Mouse (Mus musculus) midbrain, postnatal 0 days (tissue): Measurements from ENCODE around the gene Ctr9. TPM values are rescaled to one million over a fixed set of nuclear protein-coding genes. Genes with fewer than 3 reads are reported as not detected.

Experiments used
- ATAC-seq: fragments of 200-750 bp; cut with Nextera tagmentation; 2 replicates; pipeline ENCODE4 v1.8.0; 2017; ENCODE audit warnings: moderate number of reproducible peaks, mild to moderate bottlenecking, moderate TSS enrichment, moderate library complexity; ENCODE audit not compliant: low FRiP score
- DNase-seq: peaks from one replicate; pipeline ENCODE4 v3.0.0-alpha.2; 2015; ENCODE audit warnings: low spot score
- H3K27ac ChIP-seq: fragments of 300-500 bp; sonication (generic); 2 replicates; pipeline ENCODE4 v1.5.1; 2014; ENCODE audit warnings: low read depth, mild to moderate bottlenecking, low read length, mixed read lengths
- H3K27me3 ChIP-seq: fragments of 300-500 bp; sonication (generic); 2 replicates; pipeline ENCODE4 v1.6.1; 2014; ENCODE audit warnings: low read length, control low read depth, mixed read lengths; ENCODE audit not compliant: insufficient read depth
- H3K36me3 ChIP-seq: fragments of 300-500 bp; sonication (generic); 2 replicates; pipeline ENCODE4 v1.6.1; 2014; ENCODE audit warnings: low read length, control low read depth, mixed read lengths; ENCODE audit not compliant: insufficient read depth
- H3K4me1 ChIP-seq: fragments of 300-500 bp; sonication (generic); 2 replicates; pipeline ENCODE4 v1.6.1; 2014; ENCODE audit warnings: mild to moderate bottlenecking, control low read depth, antibody characterized with exemption, low read length, mixed read lengths; ENCODE audit not compliant: insufficient read depth
- H3K4me2 ChIP-seq: fragments of 300-500 bp; sonication (generic); 2 replicates; pipeline ENCODE4 v1.6.1; 2014; ENCODE audit warnings: low read depth, mild to moderate bottlenecking, low read length, mixed read lengths; ENCODE audit not compliant: poor library complexity, severe bottlenecking
- H3K4me3 ChIP-seq: fragments of 300-500 bp; sonication (generic); 2 replicates; pipeline ENCODE4 v1.5.1; 2014; ENCODE audit warnings: low read depth, mild to moderate bottlenecking, low read length, moderate library complexity
- H3K9ac ChIP-seq: fragments of 300-500 bp; sonication (generic); replicated peaks from 2 replicates; pipeline ENCODE4 v1.6.1; 2014; ENCODE audit warnings: mild to moderate bottlenecking, low read length, moderate library complexity, mixed read lengths; ENCODE audit not compliant: poor library complexity, severe bottlenecking
- H3K9me3 ChIP-seq: fragments of 300-500 bp; sonication (generic); 2 replicates; pipeline ENCODE4 v1.6.1; 2016; ENCODE audit warnings: low read length, control low read depth
- CTCF ChIP-seq: IDR thresholded peaks from 2 replicates; pipeline ENCODE4 v1.5.1; 2016; ENCODE audit warnings: antibody characterized with exemption, mild to moderate bottlenecking
- WGBS: fragments of 180-500 bp; shearing (Covaris S2); extraction: QIAGEN DNeasy Blood & Tissue Kit; methylation state at CpG from one replicate; pipeline ENCODE4 v1.1.7; 2014; 5-methylcytosine and 5-hydroxymethylcytosine counted together
- polyA plus RNA-seq: library from polyadenylated mRNA; unstranded; fragments of >200 nt; fragmentation: Nextera tagmentation; extraction: Ambion mirVana; gene quantifications from 2 replicates; pipeline ENCODE4 v1.2.1, GENCODE M21; 2015
- total RNA-seq: library from RNA; depleted of rRNA; stranded (reverse); fragments of >200 nt; gene quantifications from 2 replicates; pipeline ENCODE4 v1.2.3, GENCODE M21; 2014

Gene Ctr9
- total and polyA plus RNA-seq, 2 experiments from 2014 or later: 38.7 to 63.3 TPM

- peaks cover 55% of the 10 kb centered on the region for H3K36me3 ChIP-seq
These were observed 26.5 kb downstream of the Ctr9 start for GRCm38 (mm10) chr7:111055221-111055620.

DNA sequence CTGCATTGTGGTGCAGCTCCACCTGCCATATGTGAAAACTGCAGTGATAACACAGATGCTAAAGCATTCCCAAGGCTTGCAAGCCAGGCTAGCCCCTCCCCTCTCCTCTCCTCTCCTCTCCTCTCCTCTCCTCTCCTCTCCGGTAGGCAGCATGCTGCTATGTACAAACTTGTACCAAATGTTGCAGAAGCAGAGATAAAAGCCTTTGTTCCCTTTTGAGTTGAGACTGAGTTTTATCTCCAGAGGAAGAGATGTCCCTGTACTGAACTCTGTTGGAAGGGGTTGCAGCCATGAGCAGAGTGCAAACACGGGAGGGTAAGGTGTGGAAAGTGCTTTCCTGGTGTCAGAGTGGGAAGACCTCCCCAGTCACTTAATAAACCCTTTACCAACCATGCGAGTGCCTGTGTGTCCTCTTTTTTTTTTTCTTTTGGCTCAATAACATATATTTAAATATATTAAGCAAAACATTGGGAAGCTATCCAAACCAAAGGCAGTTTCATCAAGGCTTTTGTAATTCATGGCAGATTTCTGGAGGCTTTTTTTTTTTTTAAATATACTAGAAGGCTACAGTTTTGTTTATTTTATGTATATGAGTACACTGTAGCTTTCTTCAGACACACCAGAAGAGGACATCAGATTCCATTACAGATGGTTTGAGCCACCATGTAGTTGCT lies 27.4 kb downstream of the Ctr9 start:
- Histone ChIP-seq H3K4me3 (no peak overlapping the region), H3K9ac (no peak overlapping the region), H3K4me1 (no peaks in the 10 kb centered on the region), H3K27ac (no peak overlapping the region), H3K27me3 (no peaks in the 10 kb centered on the region), H3K36me3 (peaks cover 49% of the 10 kb centered on the region), H3K4me2 (no peak overlapping the region), H3K9me3 (no peaks in the 10 kb centered on the region)
- no peak for DNase-seq
- no peak for ATAC-seq
- whole genome bisulfite sequencing: 91% methylated on average over 3 of the region's 3 CpGs
- no peak for TF ChIP-seq CTCF

More at GRCm38 (mm10) chr7:111055221-111055620, 26.5 kb downstream of the Ctr9 start:
- no peaks in the 10 kb centered on the region for H3K9me3 ChIP-seq
- WGBS: 91% methylated on average over 19 of the region's 19 CpGs
- no peak overlapping the region for H3K4me2 ChIP-seq
- DNase-seq: no peak
- H3K4me1 ChIP-seq: no peaks in the 10 kb centered on the region
- H3K9ac ChIP-seq: no peak overlapping the region
- H3K4me3 ChIP-seq: no peak overlapping the region
- no peaks in the 10 kb centered on the region for H3K27me3 ChIP-seq
- TF ChIP-seq CTCF: no peak
- ATAC-seq: no peak
- no peak overlapping the region for H3K27ac ChIP-seq

- Histone ChIP-seq H3K4me1 (no peaks in the 10 kb centered on the region), H3K9me3 (no peaks in the 10 kb centered on the region), H3K36me3 (peaks cover 19% of the 10 kb centered on the region), H3K9ac (no peak overlapping the region), H3K27ac (no peak overlapping the region), H3K4me3 (no peak overlapping the region), H3K4me2 (no peak overlapping the region), H3K27me3 (no peaks in the 10 kb centered on the region)
- DNase-seq (no peak), ATAC-seq (no peak)
- 56% methylated on average over 5 of the region's 5 CpGs for WGBS
- no peak for TF ChIP-seq CTCF
These were observed 30.8 kb downstream of the Ctr9 start for GRCm38 (mm10) chr7:111059527-111059926.

GRCm38 (mm10) chr7:111062971-111063370 lies 34.2 kb downstream of the Ctr9 start:
- 100% methylated on average over 1 of the region's 1 CpGs for WGBS
- Histone ChIP-seq H3K4me2 (no peak overlapping the region), H3K36me3 (peaks cover 7% of the 10 kb centered on the region), H3K4me3 (no peak overlapping the region), H3K9me3 (no peaks in the 10 kb centered on the region), H3K27ac (no peak overlapping the region), H3K27me3 (no peaks in the 10 kb centered on the region), H3K9ac (no peak overlapping the region), H3K4me1 (no peaks in the 10 kb centered on the region)
- no peak for DNase-seq
- TF ChIP-seq CTCF: no peak
- ATAC-seq: no peak

- H3K4me2 ChIP-seq: no peak overlapping the region
- no peak overlapping the region for H3K27ac ChIP-seq
- H3K4me1 ChIP-seq: no peaks in the 10 kb centered on the region
- H3K27me3 ChIP-seq: no peaks in the 10 kb centered on the region
- ATAC-seq (no peak), DNase-seq (no peak)
- H3K36me3 ChIP-seq: peaks cover 33% of the 10 kb centered on the region
- no peak overlapping the region for H3K4me3 ChIP-seq
- WGBS: 95% methylated on average over 3 of the region's 3 CpGs
- TF ChIP-seq CTCF: no peak
- no peak overlapping the region for H3K9ac ChIP-seq
- H3K9me3 ChIP-seq: no peaks in the 10 kb centered on the region
These were observed 39.4 kb downstream of the Ctr9 start for GRCm38 (mm10) chr7:111068181-111068580.

- Histone ChIP-seq H3K9ac (no peak overlapping the region), H3K27ac (no peak overlapping the region), H3K4me1 (no peaks in the 10 kb centered on the region), H3K9me3 (no peaks in the 10 kb centered on the region), H3K36me3 (peaks cover 44% of the 10 kb centered on the region), H3K4me3 (no peak overlapping the region), H3K27me3 (no peaks in the 10 kb centered on the region), H3K4me2 (no peak overlapping the region)
- DNase-seq (no peak), ATAC-seq (no peak)
- WGBS: 93% methylated on average over 7 of the region's 7 CpGs
- no peak for TF ChIP-seq CTCF
These were observed 40.9 kb downstream of the Ctr9 start for GRCm38 (mm10) chr7:111069439-111070166.
